Mouse (Mus musculus): ENCODE data around the gene Erc2.

Erc2 gene

DNA sequence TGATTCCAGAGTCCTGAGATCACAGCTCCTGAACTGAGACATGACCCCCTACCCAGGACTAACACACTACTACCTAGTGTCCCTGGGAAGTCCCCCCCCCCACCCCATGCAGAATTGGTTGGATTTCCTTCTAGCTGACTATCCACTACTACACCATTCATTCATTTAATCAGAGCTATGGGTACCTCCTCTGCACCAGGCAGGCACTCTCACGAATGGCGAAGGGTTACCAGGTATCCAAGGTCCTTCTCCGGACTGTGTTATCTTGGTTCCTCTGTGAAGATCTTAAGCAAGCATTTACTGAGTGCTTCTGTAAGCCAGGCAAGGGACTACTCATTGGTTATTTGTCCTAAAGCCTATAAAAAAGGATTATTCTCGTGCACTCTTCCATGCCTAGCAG lies 737.8 kb downstream of the Erc2 start:
- in situ Hi-C loops (cut with MboI, MseI) = no loop called here

DNA sequence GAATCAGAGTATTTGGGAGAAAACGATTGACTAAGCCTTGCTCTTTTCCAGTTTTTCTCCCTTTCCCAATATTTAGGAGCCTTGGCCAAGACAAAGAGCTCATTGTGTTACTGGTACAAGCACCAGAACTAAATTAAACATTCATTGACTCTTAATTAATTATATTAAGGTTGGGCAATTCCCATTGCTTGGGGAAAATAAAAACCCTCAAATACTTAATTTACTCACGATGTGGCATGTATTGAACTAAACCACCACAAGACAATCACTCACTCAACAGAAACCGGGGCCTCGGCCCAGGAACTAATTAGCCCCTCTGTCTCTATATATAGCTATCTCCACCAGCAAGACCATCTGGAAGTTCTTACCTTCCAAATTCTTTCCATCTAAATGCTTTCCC lies 740.1 kb downstream of the Erc2 start:
- in situ Hi-C loops (cut with MboI, MseI) = no loop called here

DNA sequence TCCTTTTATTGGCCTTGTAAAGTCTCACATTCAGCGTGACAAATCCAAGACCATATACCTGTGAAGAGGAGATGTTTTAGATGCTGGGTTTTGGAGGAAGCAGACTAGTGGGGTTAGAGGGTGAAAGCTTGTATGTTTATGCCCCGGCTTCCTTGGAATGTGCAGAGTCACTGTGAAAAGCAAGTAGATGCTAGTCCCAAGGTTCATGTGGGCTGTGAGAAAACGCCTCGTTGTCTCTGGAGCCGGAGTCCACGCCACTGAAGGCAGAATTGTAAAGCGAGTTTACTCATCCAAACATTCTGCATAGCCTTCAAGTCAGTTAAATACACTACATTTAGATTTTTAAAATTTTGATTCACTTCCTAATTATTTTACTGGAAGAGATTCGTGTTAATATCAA lies 748.5 kb downstream of the Erc2 start:
- in situ Hi-C loops (cut with MboI, MseI) = no loop called here

DNA sequence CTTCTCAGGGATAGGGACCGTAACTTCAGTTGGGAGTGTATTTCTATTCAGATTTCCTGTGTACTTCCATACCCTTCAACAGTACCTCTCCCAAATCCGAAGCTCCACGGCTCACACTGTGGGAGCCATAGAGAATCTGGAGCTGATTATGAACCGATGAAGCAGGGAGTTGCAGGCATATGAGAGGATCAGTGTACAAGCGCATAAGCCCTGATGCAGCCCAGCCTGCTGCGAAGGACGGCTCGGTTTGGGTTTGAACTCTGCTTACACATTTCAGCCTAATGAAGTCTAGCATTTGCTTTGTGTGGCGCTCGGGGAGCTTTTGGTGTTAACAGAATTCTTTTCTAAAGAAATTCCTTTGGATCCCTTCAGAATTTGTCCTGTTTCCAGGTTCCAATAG lies 749.4 kb downstream of the Erc2 start:
- in situ Hi-C loops (cut with MboI, MseI) = no loop called here

DNA sequence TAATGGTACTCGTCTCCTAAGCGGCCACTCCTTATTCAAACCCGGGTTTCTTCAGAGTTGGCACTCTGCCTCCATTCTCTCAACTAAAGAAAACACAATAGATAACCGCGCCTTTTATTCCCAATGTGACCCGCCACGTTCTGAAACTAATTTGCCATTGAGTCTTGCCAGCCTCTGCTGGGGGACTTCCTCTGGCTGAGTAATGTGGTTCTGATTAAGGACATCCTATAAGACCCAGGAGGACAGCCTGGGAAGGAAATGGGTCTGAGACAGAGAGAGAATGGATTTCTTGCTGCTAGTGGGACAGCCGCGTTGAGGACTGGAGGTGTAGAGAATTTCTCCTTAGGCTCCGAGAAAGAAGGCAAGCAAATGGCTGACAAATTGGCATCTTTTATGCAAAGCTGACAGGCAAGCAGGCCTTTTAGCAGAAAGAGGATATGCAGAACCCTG lies 753.4 kb downstream of the Erc2 start:
- in situ Hi-C loops (cut with MboI, MseI) = no loop called here

DNA sequence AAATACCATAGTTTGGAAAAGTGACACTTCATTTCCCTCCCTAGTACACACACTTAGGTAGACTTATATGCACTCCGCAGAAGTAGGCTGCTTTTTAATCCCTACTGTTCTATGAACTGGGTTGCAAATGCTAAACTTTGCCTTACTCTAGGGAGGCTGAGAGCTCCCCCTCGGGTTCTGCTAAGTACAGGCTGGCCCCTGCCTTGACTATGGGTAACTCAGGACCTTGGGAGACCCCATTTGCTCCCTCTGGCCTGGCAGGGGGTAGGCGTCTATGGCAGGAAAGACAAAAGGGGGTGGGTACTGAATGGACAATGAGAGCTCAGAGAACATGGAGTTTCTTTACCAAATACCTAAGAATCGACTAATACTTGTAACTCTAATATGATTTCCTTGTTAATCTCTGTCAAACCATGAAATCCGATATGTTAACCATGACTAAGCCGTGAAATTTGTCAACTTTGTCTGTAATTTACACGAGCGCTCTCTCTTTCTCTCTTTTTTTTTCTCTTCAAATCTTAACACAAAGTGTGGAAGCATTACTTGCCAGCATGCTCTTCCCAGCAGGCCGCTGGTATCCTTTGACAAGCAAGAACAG lies 754.1 kb downstream of the Erc2 start:
- in situ Hi-C loops (cut with MboI, MseI) = no loop called here

DNA sequence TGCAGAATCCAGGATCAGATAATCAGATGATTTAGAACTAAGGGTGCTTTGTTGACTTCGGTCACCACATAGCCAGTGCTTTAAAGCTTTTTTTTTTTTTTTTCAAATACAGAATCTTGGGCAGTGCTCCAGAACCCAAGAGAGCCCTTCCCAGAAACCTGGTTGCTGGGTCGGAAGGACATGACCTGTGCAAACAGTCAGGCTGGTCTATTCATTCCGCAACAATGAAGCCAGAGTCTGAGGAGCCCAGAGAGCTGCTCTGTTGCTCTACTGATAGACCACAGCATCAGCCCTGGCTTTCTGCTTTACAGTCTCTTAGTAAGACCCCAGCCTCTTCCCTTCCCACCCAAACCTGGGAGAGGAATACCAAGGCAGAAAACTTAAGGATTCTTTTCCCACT lies 755.3 kb downstream of the Erc2 start:
- in situ Hi-C loops (cut with MboI, MseI) = no loop called here

DNA sequence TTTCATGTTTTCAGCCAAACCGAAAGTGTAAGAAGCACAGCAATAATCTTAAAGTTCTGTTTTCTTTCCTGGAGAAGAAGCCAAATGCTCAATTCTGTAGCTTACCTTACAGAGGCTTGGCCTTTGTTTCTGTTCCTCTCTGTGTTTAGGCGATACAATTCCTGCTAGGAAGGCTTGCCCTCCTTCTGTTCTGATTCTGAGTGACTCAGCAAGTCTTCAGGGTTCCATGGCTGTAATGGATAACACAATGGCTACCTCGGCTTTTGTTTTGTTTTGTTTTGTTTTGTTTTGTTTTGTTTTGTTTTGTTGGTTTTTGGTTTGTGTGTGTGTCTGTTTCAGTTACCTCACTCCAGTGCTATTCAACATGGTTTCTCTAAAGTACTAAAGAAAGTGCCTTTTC lies 757.9 kb downstream of the Erc2 start:
- in situ Hi-C loops (cut with MboI, MseI) = no loop called here

DNA sequence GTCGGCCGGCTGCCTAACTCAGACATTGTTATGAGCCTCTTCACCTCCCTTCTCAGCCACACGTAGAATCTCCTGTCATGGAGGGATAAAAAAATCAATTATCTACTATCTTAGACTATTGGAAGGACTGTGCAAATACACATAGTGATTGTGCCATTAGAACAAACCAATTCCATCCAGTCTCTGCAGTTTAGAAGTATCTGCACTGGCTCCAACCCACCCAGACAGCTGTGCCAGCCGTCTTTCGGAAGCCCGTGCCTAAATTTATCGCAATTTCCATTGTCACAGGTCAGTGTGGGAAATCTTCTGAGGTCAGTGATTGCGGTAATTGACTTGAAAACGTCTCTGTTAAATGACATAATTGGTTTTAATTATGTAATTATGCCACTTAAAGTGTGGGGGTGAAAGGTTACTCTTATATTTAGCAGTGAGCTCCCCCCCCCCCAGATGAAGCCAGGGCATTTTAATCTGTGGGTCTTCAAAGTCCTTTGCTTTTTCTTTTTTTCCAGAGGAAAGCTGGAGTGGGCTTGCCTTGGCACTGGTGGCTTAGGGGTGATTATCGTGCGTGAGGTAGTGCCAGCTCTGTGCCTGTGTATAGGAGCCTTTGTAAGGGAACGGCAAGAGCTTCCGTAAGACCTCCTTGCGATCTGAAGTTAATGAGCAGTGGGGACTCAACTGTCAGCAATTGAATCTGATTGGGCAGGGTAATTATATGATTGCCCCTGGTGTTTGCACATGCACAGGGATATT lies 759.7 kb downstream of the Erc2 start:
- in situ Hi-C loops (cut with MboI, MseI) = no loop called here

DNA sequence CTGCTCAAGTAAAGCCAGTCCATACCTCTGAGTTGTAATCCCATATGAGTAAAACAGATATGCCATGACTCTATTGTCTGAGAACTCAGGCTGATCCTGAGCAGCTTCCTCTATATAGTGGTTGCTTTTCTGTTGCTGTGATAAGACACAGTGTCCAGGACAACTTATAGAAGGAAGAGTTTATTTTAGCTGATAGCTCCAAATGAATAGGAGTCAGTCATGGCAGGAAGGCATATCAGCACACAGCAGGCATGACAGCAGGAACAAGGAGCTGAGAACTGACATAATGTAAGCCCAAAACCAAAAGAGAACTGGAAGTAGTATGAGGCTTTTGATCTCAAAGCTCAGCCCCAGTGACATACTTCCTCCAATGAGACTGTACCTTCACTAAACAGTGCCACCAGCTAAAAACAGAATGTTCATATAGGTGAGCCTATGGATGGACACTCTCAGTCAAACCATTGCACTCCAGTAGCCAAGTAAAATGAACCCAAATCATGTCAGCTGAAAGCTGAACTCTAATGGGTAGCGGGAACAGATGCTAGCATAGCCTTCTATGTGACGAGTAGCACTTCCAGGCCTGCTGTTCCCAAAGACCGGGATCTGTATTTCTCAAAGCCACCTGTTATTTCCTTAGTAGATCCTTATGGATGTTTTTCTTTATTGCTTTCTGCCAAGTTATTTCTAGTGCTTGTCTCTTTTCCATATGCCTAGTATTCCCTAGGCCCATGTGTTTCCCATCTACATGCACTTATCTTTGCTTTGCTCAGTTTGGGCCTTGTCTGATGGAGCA lies 764.8 kb downstream of the Erc2 start:
- in situ Hi-C loops (cut with MboI, MseI) = no loop called here

DNA sequence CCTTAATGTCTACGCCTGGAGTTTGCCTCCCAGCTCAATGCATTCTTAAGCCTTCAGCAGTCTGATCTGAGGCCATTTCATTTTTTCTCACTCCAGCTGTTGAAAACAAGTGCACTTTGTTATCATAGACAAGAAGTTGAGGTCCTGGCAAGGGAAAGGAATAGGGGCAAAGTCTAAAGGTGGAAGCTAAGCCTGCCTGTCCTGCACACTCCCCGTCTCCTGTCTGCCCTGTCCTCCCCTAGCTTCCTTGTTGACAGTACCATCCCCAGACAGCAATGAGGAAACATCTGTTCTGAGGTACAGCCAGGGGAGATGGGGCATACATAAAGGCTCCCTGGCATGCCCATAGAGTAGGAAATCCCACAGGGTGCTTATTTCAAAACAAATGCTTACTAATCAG lies 776.7 kb downstream of the Erc2 start:
- in situ Hi-C loops (cut with MboI, MseI) = no loop called here

DNA sequence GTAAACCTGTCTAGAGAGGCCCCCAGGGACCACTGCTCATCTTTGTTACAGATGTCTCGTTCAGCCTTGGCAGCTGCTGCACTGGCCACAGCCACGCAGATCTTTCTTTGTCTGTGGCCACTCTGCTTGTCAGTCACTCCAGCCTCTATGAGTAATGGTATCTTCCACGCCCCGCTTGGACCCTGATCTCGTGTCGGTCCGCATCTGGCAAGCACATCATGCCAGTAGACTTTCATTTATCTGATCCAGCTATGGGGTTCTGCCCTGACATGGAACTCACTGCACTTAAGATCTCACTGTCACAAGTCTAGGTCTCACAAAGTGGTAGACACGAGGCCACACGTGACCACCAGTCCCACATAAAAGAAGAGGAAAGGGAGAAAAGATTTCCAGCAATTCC lies 777.7 kb downstream of the Erc2 start:
- in situ Hi-C loops (cut with MboI, MseI) = no loop called here

DNA sequence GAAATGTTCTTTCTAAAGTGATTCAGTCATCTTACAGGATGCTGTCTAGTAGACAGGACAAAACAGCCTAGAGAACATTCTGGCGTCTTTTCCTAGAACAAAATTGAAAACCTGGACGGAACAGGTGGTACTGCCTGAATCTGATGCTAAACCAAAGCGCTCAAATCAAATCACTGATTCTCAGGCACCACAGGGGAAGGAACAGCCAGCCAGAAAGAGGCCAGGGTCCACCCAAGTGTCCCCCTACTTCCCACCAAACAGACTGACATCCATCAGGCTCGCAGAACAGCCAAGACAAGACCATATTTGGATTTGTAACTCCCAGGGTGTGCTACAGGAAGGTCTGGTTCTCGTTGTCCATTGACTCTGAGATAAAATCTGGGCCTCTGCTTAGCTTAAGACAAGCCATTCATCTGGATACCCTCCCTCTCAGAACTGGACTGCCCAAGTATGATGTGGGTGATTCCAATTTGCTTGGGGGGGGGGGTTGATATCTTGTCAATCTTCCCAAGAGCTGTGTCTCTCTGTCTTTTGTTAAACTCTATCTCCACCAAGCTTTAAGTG lies 783.1 kb downstream of the Erc2 start:
- in situ Hi-C loops (cut with MboI, MseI) = no loop called here

DNA sequence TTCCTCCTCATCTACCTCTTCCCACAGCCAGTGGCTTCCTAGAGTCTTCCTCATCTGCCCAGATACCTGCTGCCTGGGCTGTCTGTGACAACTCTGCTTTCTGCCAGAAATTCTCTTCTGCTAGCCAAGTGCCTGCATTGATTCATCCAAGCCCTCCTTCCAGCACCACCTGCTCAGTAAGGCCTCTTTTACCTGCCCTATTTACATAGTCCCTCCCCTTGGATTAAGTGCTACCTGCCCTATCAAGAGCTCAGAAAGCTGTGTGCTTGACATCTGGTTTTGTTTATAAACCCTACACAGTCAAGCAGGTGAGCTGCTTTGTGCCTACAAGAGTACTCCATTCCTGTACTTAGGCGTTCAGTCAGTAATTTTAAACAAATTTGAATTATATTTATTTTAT lies 787.2 kb downstream of the Erc2 start:
- in situ Hi-C loops (cut with MboI, MseI) = no loop called here

DNA sequence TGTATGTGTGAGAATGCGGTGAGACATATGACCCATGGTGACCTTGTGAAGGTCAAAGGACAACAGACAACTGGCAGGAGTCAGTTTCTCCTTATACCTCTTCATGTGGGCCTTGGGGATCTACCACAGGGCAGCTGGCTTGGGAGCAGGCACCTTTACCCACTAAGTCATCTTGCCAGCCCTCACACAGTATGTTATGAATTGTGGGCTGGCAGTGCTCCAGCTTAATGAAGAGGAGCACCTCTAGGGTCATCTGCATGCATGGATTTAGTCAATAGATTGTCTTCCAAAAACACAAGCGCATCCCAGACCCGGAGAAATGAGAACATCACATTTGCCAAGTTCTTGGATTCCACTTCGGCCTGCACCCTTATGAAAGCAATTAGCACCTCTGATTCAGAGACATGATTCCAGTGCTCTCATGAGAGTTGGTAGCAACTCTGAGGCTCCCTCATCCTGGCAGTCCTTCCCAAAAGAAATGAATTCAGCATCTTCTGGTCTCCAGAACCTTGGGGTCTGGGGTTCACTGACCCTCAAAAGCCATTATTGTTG lies 787.6 kb downstream of the Erc2 start:
- in situ Hi-C loops (cut with MboI, MseI) = no loop called here

DNA sequence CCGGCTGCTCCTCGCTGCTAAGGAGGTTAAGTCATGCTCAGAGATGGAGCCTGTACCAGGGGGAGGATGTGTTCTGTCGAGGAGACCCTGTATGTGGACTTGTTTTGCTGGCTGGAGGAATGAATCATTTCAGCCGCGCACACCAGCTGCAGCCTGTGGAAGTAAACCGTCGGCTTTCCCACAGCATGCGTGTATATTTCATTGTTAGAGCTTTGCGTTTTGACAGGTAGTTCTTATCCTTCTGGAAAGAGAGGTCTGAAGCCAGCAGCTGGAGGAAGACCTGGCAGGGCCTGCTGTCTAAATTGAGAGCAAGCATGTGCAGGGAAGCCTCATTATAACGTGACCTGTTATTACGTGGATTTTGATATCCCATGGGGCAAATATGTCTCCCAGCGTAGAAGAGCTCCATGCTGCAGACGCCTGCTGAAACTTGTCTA lies 788.6 kb downstream of the Erc2 start:
- in situ Hi-C loops (cut with MboI, MseI) = no loop called here

DNA sequence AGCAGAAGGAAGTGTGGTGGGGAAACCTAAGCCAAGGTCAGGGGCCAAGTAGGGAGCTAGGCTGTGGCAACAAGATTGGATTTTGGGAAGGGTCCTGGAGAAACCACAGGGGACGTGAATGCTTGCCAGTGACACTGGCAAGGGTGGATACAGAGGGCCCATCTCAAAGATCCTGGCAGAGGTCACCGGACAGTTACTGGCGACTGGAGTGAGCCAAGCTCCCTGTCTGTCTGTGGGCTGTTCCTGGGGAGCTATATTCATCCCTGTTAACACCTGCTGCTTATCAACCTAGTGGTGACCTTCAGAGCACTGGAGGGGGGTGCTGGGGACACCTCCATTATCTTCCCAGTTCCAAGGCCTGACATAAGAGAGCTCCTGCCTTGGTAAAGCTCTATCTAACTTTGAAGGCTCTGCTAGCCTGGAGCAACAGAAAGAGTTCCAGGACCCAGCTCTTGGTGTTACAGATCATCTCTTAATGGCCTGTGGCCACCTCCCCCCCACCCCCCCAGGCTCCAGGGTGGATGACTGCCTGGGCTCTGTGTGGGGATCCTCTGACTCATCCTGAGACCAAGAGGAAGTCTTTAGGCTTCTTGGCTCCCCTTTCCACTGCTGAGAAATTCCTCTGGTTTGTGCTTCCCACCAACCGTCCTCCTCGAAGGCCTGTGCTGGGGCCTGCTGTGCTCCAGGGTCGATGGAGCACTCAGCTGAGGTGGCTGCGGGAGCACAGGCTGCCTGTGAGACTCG lies 790.2 kb downstream of the Erc2 start:
- in situ Hi-C loops (cut with MboI, MseI) = no loop called here

DNA sequence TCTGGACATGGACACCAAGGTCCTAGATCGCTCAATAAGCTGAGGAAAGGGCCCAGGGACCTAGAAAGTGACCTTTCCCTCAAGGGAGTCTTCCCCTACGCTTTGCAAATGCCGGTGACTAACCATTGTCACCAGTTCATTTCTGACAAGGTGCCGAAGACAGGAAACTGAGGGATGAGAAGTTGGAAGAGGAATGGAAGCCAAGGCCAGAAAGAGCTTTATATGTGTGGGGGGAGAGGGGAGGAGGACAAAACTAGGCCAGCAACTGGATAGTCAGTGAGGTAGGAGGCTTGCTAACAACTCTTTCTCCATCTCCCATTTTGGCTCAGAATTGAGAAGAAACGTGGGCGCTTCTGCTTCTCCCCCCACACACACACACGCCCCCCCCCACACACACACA lies 791.3 kb downstream of the Erc2 start:
- in situ Hi-C loops (cut with MboI, MseI) = no loop called here

DNA sequence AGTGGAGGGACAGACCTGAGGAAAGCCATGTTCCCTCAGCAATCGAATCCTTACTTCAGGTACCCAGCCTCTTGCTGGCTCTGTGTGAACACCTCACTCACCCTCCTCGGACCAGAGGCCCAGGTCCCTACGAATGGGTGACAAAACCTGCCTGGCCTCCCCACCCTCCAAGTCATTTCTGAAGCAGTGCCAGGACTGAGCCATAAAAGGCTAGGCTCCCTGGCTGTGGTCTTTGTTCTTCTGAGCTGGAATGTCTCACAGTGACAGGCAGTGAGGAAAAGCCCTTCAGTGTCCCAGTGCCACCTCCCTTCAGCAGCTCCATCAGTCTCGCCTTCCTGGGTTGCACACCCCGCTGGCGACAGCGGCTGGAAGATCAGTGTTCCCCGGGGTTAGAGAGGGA lies 794.8 kb downstream of the Erc2 start:
- in situ Hi-C loops (cut with MboI, MseI) = no loop called here

DNA sequence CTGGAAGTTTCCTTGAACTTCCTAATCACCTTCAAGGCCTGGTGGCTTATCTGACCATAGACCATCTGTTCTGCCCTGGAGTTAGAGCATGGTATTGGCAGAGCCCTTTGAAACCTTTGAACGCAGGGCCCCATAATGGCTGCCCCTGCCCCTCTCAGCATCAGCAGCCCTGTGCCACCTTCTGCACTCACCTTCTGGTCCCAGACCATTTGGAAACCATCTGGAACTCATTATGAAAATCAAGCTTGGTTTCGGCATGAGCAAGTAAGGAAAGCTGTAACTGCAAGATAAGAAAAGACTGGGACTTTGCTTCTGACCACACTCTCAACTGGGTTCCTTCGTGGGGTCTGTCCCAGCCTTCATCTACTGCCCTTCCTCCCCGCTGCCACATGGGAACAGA lies 796.3 kb downstream of the Erc2 start:
- in situ Hi-C loops (cut with MboI, MseI) = no loop called here

DNA sequence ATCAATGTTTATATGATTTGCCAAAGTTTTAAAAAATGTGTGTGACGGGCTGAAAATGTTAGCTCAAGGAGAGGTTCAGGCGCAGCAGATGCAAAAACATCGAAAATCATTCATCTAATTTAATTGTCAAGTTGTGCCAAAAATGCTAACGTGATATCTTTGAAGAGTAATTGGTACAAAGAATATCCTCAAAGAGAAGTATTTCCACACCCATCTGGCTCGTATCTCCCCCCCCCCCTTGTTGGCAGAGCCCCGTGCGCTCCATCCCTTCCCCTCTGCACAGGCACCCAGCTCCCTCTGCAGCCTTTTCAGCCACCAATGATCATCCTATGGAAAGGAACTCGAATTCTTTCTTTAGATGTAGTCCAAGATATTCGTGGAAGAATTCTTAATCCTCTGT lies 797.0 kb downstream of the Erc2 start:
- in situ Hi-C loops (cut with MboI, MseI) = no loop called here
